8 mouse cellular contexts compared by ENCODE assay signal in genomic region chr17:29360761-29361221, GRCm38 (mm10). TPM values are rescaled to one million over a fixed set of nuclear protein-coding genes. Genes with fewer than 3 reads are reported as not detected.
DNase-seq lines count a peak whose midpoint lies in the region; ATAC-seq and TF ChIP-seq lines count a peak whose summit lies in the region.

Gene Fgd2, plus strand, starts transcription at chr17:29360914.

- H3K9me3 ChIP-seq in erythroblast, embryonic 14.5 days (ENCODE audit: control insufficient read depth, low read length), result no peaks in the 10 kb centered on the region
- H3K9me3 ChIP-seq in liver, embryonic 14.5 days (ENCODE audit: control insufficient read depth, low read length), result no peaks in the 10 kb centered on the region
- H3K9me3 ChIP-seq in stomach, embryonic 14.5 days (ENCODE audit: control insufficient read depth, low read depth, low read length), result no peaks in the 10 kb centered on the region

- no peaks in the 10 kb centered on the region for H3K36me3 ChIP-seq in erythroblast, embryonic 14.5 days (ENCODE audit: control insufficient read depth)
- no peaks in the 10 kb centered on the region for H3K36me3 ChIP-seq in liver, embryonic 14.5 days (replicated peaks; ENCODE audit: control insufficient read depth, insufficient read depth, low read depth)
- H3K36me3 ChIP-seq in stomach, embryonic 14.5 days (ENCODE audit: control insufficient read depth, insufficient read depth, low read length), result no peaks in the 10 kb centered on the region

- no peak for DNase-seq in urinary bladder, adult 2 months (ENCODE audit: low spot score)
- no peak for DNase-seq in urinary bladder, postnatal 36 days (ENCODE audit: low spot score in 2 of 2)
- DNase-seq in liver, embryonic 14.5 days (ENCODE audit: low read depth in 3 of 3, low spot score in 3 of 3), result no peak
- DNase-seq in gastrocnemius, adult 8-10 months (ENCODE audit: low spot score in 2 of 2), result no peak
- DNase-seq in right cerebral cortex, postnatal 25 days, result no peak

- 7% methylated on average over 5 of the region's 5 CpGs for WGBS in liver, embryonic 14.5 days (ENCODE audit: insufficient replicate concordance)
- WGBS in stomach, embryonic 14.5 days, result 16% methylated on average over 5 of the region's 5 CpGs

- H3K4me1 ChIP-seq in erythroblast, embryonic 14.5 days (ENCODE audit: control insufficient read depth), result no peaks in the 10 kb centered on the region; the same call in 1 of the 2 replicates
- no peaks in the 10 kb centered on the region for H3K4me1 ChIP-seq in liver, embryonic 14.5 days (replicated peaks; ENCODE audit: control insufficient read depth in 2 of 2, insufficient read depth in 2 of 2, low read length in 1 of 2)
- H3K4me1 ChIP-seq in stomach, embryonic 14.5 days (ENCODE audit: control insufficient read depth, insufficient read depth, low read length), result peaks cover 13% of the 10 kb centered on the region

- peaks cover 3% of the 10 kb centered on the region; the same call in 1 of the 2 replicates for H3K27me3 ChIP-seq in erythroblast, embryonic 14.5 days (ENCODE audit: control insufficient read depth)
- no peaks in the 10 kb centered on the region for H3K27me3 ChIP-seq in liver, embryonic 14.5 days (ENCODE audit: control insufficient read depth, insufficient read depth, low read length)
- H3K27me3 ChIP-seq in stomach, embryonic 14.5 days (ENCODE audit: control insufficient read depth, insufficient read depth, low read length), result no peaks in the 10 kb centered on the region

- H3K9ac ChIP-seq in liver, embryonic 14.5 days (replicated peaks), result no peak within 1 kb of the TSS
- no peak within 1 kb of the TSS for H3K9ac ChIP-seq in stomach, embryonic 14.5 days (replicated peaks; ENCODE audit: low read depth, low read length)

- no peak for ATAC-seq in erythroblast, adult 5-6 weeks (replicated peaks; ENCODE audit: low FRiP score, poor library complexity, severe bottlenecking)
- ATAC-seq in liver, embryonic 14.5 days (ENCODE audit: insufficient read depth), result peak; percentile 25; the same call in 1 of the 2 replicates
- ATAC-seq in stomach, embryonic 14.5 days (ENCODE audit: insufficient number of reproducible peaks, insufficient read depth, low FRiP score, low read depth), result no peak

- peak; percentile 12; the same call in 1 of the 2 replicates for TF ChIP-seq CTCF in liver, embryonic 14.5 days (IDR thresholded peaks at IDR 0.05; ENCODE audit: low read depth)

- no peak for TF ChIP-seq EP300 in liver, embryonic 14.5 days (IDR thresholded peaks at IDR 0.05; ENCODE audit: low read depth)

- H3K4me2 ChIP-seq in liver, embryonic 14.5 days (ENCODE audit: low read depth), result no peak within 1 kb of the TSS; the same call in 1 of the 2 replicates
- H3K4me2 ChIP-seq in stomach, embryonic 14.5 days (replicated peaks; ENCODE audit: low read depth, low read length), result 0 out of 2 replicates have a peak within 1 kb of the TSS, but pooled peaks have one; percentile 10

- peak within 1 kb of the TSS; percentile 9 for H3K4me3 ChIP-seq in erythroblast, embryonic 14.5 days (replicated peaks)
- peak within 1 kb of the TSS; percentile 23 to 50 for H3K4me3 ChIP-seq in liver, embryonic 14.5 days (ENCODE audit: insufficient read depth in 1 of 2, low read depth in 2 of 2, low read length in 2 of 2)
- H3K4me3 ChIP-seq in stomach, embryonic 14.5 days (ENCODE audit: low read depth, low read length), result no peak within 1 kb of the TSS

- H3K27ac ChIP-seq in liver, embryonic 14.5 days, result no peak within 1 kb of the TSS
- H3K27ac ChIP-seq in stomach, embryonic 14.5 days (ENCODE audit: low read length), result no peak within 1 kb of the TSS

RNA-seq across cellular contexts. Expression of gene Fgd2, which starts in this region (rescaled TPM):
- polyA plus RNA-seq in erythroblast, embryonic 14.5 days (2012), result 0.17 and 0.28 TPM in 2 replicates
- 3.3 TPM in 2 replicates for total RNA-seq in erythroblast, adult 5-6 weeks (2015; ENCODE audit: low replicate concordance)
- total RNA-seq in erythroblast, adult 5-6 weeks (2017; ENCODE audit: low replicate concordance), result 2.5 and 4.3 TPM in 2 replicates
- 19.0 and 26.4 TPM in 2 replicates for polyA plus RNA-seq in urinary bladder, adult 2 months (2012; rRNA removed)
- polyA plus RNA-seq in liver, embryonic 14.5 days (2012; rRNA removed), result 8.5 and 8.6 TPM in 2 replicates
- polyA plus RNA-seq in liver, embryonic 14.5 days (2014; fragmentation: Nextera tagmentation; extraction: Ambion mirVana), result 3.8 and 4.0 TPM in 2 replicates
- 8.4 and 11.5 TPM in 2 replicates for polyA plus RNA-seq in stomach, embryonic 14.5 days (2014; fragmentation: Nextera tagmentation; extraction: Ambion mirVana)
- total RNA-seq in gastrocnemius, adult 8-10 months (2022), result 1 to 10 TPM in 1 of 4 experiments, under 1 TPM in 3; 0.38 to 1.0 (median 0.67) TPM
